ENCODE assay signal across 7 mouse cellular contexts in genomic region chr4:132260404-132261379, GRCm38 (mm10). TPM values are rescaled to one million over a fixed set of nuclear protein-coding genes. Genes with fewer than 3 reads are reported as not detected.
A peak's percentile ranks its signal among the peaks of the same experiment; 100 is the strongest.
DNase-seq lines count a peak whose midpoint lies in the region; ATAC-seq and TF ChIP-seq lines count a peak whose summit lies in the region.

No protein-coding gene starts in this region.

- peak; percentile 38 to 53 for DNase-seq in adrenal gland, adult 18-20 months (ENCODE audit: low spot score in 2 of 2)
- peak; percentile 70 to 84 for DNase-seq in kidney, postnatal 4 days
- DNase-seq in mesoderm, embryonic 11.5 days (ENCODE audit: low read depth, low spot score), result peak; percentile 39
- peak; percentile 54 to 76 for DNase-seq in spleen, postnatal 4 days (ENCODE audit: low spot score in 2 of 2)

- WGBS in embryonic facial prominence, embryonic 15.5 days, result 1% methylated on average over 43 of the region's 64 CpGs
- WGBS in heart, embryonic 15.5 days, result 1% methylated on average over 46 of the region's 64 CpGs

- peak overlapping the region; percentile 99 for H3K4me3 ChIP-seq in ES-Bruce4 (ENCODE audit: low read depth, low read length)
- peak overlapping the region; percentile 70 for H3K4me3 ChIP-seq in embryonic facial prominence, embryonic 15.5 days (replicated peaks)
- H3K4me3 ChIP-seq in heart, embryonic 15.5 days, result peak overlapping the region; percentile 82

- no peaks in the 10 kb centered on the region for H3K36me3 ChIP-seq in ES-Bruce4 (ENCODE audit: control insufficient read depth, insufficient read depth, low read length, poor library complexity, severe bottlenecking)
- H3K36me3 ChIP-seq in embryonic facial prominence, embryonic 15.5 days, result no peaks in the 10 kb centered on the region
- H3K36me3 ChIP-seq in heart, embryonic 15.5 days, result no peaks in the 10 kb centered on the region

- no peaks in the 10 kb centered on the region for H3K9me3 ChIP-seq in ES-Bruce4 (replicated peaks; ENCODE audit: control insufficient read depth, insufficient read depth, low read length, poor library complexity, severe bottlenecking)
- H3K9me3 ChIP-seq in embryonic facial prominence, embryonic 15.5 days (replicated peaks), result no peaks in the 10 kb centered on the region
- H3K9me3 ChIP-seq in heart, embryonic 15.5 days (replicated peaks), result no peaks in the 10 kb centered on the region

- H3K27me3 ChIP-seq in ES-Bruce4 (ENCODE audit: control insufficient read depth, insufficient read depth, low read length, poor library complexity, severe bottlenecking), result no peaks in the 10 kb centered on the region
- no peaks in the 10 kb centered on the region for H3K27me3 ChIP-seq in embryonic facial prominence, embryonic 15.5 days
- no peaks in the 10 kb centered on the region for H3K27me3 ChIP-seq in heart, embryonic 15.5 days

- peak overlapping the region; percentile 68 for H3K4me2 ChIP-seq in embryonic facial prominence, embryonic 15.5 days (replicated peaks)
- H3K4me2 ChIP-seq in heart, embryonic 15.5 days, result peak overlapping the region; percentile 79

- H3K27ac ChIP-seq in ES-Bruce4 (ENCODE audit: insufficient read depth, low read length), result peak overlapping the region; percentile 85
- H3K27ac ChIP-seq in embryonic facial prominence, embryonic 15.5 days (replicated peaks), result peak overlapping the region; percentile 94
- H3K27ac ChIP-seq in heart, embryonic 15.5 days, result peak overlapping the region; percentile 97

- TF ChIP-seq POLR2A in ES-Bruce4 (IDR thresholded peaks at IDR 0.05; ENCODE audit: insufficient read depth, low read length), result no peak

- peak overlapping the region; percentile 100 for H3K9ac ChIP-seq in ES-Bruce4 (ENCODE audit: low read depth, poor library complexity, severe bottlenecking)
- peak overlapping the region; percentile 91 for H3K9ac ChIP-seq in embryonic facial prominence, embryonic 15.5 days
- H3K9ac ChIP-seq in heart, embryonic 15.5 days, result peak overlapping the region; percentile 96

- TF ChIP-seq EP300 in ES-Bruce4 (IDR thresholded peaks at IDR 0.05; ENCODE audit: insufficient read depth, low read depth, low read length), result no peak

- ATAC-seq in embryonic facial prominence, embryonic 15.5 days (ENCODE audit: insufficient number of reproducible peaks, low FRiP score, low TSS enrichment, low read depth), result peak; percentile 83
- peak; percentile 85 for ATAC-seq in heart, embryonic 15.5 days (replicated peaks; ENCODE audit: insufficient number of reproducible peaks, insufficient read depth, low FRiP score, low read depth)

- no peak for TF ChIP-seq CTCF in ES-Bruce4 (IDR thresholded peaks at IDR 0.05; ENCODE audit: low read depth, low read length)

- peaks cover 4% of the 10 kb centered on the region for H3K4me1 ChIP-seq in ES-Bruce4 (ENCODE audit: control insufficient read depth, insufficient read depth, low read length)
- peaks cover 24% of the 10 kb centered on the region for H3K4me1 ChIP-seq in embryonic facial prominence, embryonic 15.5 days
- H3K4me1 ChIP-seq in heart, embryonic 15.5 days (replicated peaks), result peaks cover 17% of the 10 kb centered on the region

RNA-seq across cellular contexts. Expression of gene Gmeb1, which starts 0.7 kb away (rescaled TPM):
- polyA plus RNA-seq in ES-Bruce4 (2011; ENCODE audit: insufficient read depth, insufficient read length, low read depth, missing spikeins), result 23.8 and 25.9 TPM in 2 replicates
- 10 to 100 TPM; 15.7 to 18.0 TPM for total RNA-seq in adrenal gland, adult 18-20 months (2021)
- 37.5 and 37.8 TPM in 2 replicates for polyA plus RNA-seq in embryonic facial prominence, embryonic 15.5 days (2015; fragmentation: Nextera tagmentation; extraction: Ambion mirVana)
- 23.3 and 28.0 TPM in 2 replicates for polyA plus RNA-seq in heart, embryonic 15.5 days (2015; fragmentation: Nextera tagmentation; extraction: Ambion mirVana)

RNA-seq across cellular contexts. Expression of gene Taf12, which starts 13.5 kb away (rescaled TPM):
- polyA plus RNA-seq in ES-Bruce4 (2011; ENCODE audit: insufficient read depth, insufficient read length, low read depth, missing spikeins), result 34.3 and 35.2 TPM in 2 replicates
- 10 to 100 TPM; 30.7 to 37.8 TPM for total RNA-seq in adrenal gland, adult 18-20 months (2021)
- polyA plus RNA-seq in embryonic facial prominence, embryonic 15.5 days (2015; fragmentation: Nextera tagmentation; extraction: Ambion mirVana), result 44.4 and 48.8 TPM in 2 replicates
- 28.5 and 33.7 TPM in 2 replicates for polyA plus RNA-seq in heart, embryonic 15.5 days (2015; fragmentation: Nextera tagmentation; extraction: Ambion mirVana)

RNA-seq across cellular contexts. Expression of gene Rab42, which starts 42.5 kb away (rescaled TPM):
- 0.90 TPM in 1 of 2 replicates, not detected in the other for polyA plus RNA-seq in ES-Bruce4 (2011; ENCODE audit: insufficient read depth, insufficient read length, low read depth, missing spikeins)
- 1 to 10 TPM; 1.4 to 1.6 TPM for total RNA-seq in adrenal gland, adult 18-20 months (2021)
- 2.4 and 3.4 TPM in 2 replicates for polyA plus RNA-seq in embryonic facial prominence, embryonic 15.5 days (2015; fragmentation: Nextera tagmentation; extraction: Ambion mirVana)
- 1.5 and 2.0 TPM in 2 replicates for polyA plus RNA-seq in heart, embryonic 15.5 days (2015; fragmentation: Nextera tagmentation; extraction: Ambion mirVana)

RNA-seq across cellular contexts. Expression of gene Ythdf2, which starts 48.6 kb away (rescaled TPM):
- 88.7 and 91.1 TPM in 2 replicates for polyA plus RNA-seq in ES-Bruce4 (2011; ENCODE audit: insufficient read depth, insufficient read length, low read depth, missing spikeins)
- 10 to 100 TPM; 55.7 to 60.1 TPM for total RNA-seq in adrenal gland, adult 18-20 months (2021)
- polyA plus RNA-seq in embryonic facial prominence, embryonic 15.5 days (2015; fragmentation: Nextera tagmentation; extraction: Ambion mirVana), result 95.3 and 95.7 TPM in 2 replicates
- 57.8 and 61.7 TPM in 2 replicates for polyA plus RNA-seq in heart, embryonic 15.5 days (2015; fragmentation: Nextera tagmentation; extraction: Ambion mirVana)

Comparison
In these comparisons a context has a peak if more than half of its experiments do, and no peak if none do; other contexts are left out.
1. Peak in every context shown above with its lines: DNase-seq, ATAC-seq, H3K4me3 ChIP-seq and H3K27ac ChIP-seq.